Mouse (Mus musculus): ENCODE measurements around the gene Usp25.

- TF ChIP-seq CTCF (IDR thresholded peaks at IDR 0.05; ENCODE audit: low read depth) = no peak
- TF ChIP-seq EP300 (IDR thresholded peaks at IDR 0.05; ENCODE audit: low read depth) = no peak
These were observed 76.3 kb downstream of the Usp25 start for GRCm38 (mm10) chr16:77089806-77090205.
